Mouse (Mus musculus) heart, postnatal 25 days (tissue): ENCODE results near the gene Nfic. TPM values are rescaled to one million over a fixed set of nuclear protein-coding genes. Genes with fewer than 3 reads are reported as not detected.

Source experiments
- DNase-seq: peaks from one replicate; pipeline ENCODE4 v3.0.0; 2022; ENCODE audit warnings: low spot score
- intact Hi-C: fragments of 180-260 bp; cut with DNase I; formaldehyde crosslinking; loops from one replicate; pipeline ENCODE4 v1.15.1; 2025
- total RNA-seq, 2 experiments: library from RNA; stranded (reverse); gene quantifications; 2 replicates each; pipeline ENCODE4 v1.2.3; 2021

The Nfic gene
- total RNA-seq, 2 experiments from 2014 or later = 110 to 130 TPM

- intact Hi-C loops = no loop called here
- DNase-seq = peak; percentile 91
Measured at GRCm38 (mm10) chr10:81432868-81433262, 22.6 kb downstream of the Nfic start.

DNA sequence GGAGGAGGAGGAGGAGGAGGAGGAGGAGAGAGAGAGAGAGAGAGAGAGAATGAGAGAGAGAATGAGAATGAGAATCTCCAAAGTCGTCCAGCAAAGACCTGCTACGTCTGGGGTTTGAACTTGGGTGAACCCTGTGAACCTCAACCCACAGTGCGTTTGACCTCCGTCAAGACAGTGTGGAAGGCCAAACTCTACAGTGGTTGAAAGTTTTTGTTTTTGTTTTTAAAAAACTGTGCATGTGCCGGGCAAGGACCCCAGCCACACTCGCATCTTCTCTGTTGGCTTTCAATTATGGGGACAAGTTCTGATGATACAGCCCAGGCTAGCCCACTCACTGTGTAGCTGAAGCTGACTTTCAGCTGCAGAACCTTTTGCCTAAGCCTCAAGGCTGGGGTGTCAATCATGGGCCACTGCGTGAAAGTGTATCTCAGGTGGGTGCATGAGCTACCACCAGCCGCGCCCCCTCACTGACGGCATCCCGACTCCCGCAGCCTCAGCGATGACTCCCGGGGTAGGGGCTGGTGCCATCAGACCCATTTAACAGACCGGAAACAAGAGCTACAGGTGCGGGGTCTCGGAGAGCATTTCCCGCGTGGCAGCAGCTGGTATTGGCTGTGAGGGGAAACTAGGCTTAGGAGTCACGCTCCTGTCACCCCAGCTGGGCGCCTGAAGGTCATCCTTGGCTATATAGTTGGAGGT, 23.1 kb downstream of the Nfic start:
- intact Hi-C loops = no loop called here
- DNase-seq = no peak

- DNase-seq = no peak
- intact Hi-C loops = no loop called here
Measured at GRCm38 (mm10) chr10:81431526-81432168, 23.8 kb downstream of the Nfic start.

DNA sequence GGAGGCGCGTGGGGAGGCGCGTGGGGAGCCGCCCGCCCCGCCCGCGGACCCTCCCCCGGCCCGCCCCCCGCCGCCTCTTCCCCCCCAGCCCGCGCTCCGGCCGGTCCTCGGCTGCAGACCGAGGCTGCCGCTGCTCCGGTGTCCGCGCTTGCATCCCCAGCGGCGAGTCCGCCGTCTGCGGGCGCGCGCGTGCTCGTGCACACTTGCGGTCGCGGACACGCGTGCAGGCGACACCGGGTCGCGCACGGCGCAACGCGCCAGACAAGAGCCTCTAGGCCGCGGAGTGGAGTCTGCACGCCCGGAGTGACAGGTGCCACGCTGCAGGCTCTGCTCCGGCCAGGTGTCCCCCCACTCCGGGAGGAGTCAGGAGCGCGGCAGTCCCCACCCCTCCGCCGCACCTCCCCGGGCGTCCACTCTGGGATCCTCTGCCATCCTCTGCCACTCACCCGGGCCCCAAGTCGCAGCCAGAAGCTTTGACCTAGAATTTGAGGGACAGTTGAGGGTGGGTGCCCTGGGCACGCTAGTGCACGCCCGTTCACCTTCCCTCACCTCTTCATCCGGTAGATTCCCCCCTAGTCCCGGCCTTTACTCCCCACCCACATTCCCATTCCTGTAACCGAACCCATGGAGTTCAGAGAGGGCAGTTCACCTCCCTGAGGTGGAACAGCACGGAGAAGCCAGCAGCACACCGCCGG, 24.5 kb downstream of the Nfic start:
- intact Hi-C loops = loop anchor here (1.0 kb wide), 1 partner anchor 19 kb away; no protein-coding TSS in a partner anchor
- peak; percentile 25 for DNase-seq

DNA sequence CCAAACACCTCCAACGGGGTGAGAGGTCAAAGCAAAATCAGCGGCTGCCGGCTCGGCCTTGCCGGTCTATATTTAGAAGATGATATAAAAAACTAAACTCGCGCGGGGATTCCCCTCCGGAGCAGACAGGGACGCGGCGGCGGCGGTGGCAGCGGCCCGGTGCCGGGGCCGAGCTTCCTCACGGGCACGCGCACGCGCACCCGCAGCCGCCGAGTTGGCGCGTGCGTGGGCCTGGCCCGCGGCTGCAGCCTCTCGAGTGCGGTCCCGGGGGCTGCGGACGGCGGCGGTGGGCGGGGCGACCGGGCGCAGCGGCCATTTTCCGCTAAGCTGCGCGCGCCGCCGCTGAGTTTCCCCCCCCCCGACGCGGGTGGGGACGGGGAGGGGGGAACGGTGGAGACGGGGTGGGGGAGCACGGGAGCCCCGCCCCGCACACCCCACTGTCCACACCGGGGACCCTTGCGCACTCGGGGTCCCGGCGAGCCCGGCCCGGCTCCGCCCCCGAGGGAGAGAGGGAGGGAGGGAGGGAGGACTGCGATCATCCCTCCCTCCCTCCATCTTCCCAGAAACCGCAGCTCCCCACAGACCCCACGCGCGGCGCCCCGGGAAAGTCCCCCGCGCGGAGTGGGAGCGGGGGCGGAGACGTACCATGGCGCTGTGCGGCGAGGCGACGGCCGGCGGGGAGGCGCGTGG, 25.1 kb downstream of the Nfic start:
- DNase-seq = peak; percentile 76
- intact Hi-C loops = loop anchor here (1.0 kb wide), 1 partner anchor 18 kb away; no protein-coding TSS in a partner anchor

DNA sequence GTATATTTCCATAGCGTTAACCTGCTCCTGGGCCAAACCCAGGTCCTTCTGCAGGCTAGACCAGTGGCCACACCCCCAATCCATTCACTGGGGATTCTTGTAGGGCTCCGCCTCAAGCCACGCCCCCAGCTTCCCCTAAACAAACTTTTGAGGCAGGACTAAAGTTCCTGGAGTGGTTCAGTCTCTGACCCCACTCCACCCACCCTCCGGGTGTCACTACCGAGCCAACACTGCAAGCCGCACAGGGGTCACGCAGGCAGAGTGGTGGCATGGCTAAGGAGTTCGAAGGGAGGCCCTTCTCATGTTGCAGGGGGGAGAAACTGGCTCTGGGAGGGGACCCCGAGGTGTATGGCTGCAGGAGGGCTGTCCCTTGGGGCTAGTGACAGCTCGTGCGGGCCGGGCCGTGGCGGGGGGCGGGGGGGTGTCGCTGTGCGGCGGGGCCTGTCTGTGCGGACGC, 25.8 kb downstream of the Nfic start:
- peak; percentile 83 for DNase-seq
- intact Hi-C loops = loop anchor here (1.0 kb wide), 1 partner anchor 17 kb away; no protein-coding TSS in a partner anchor

DNA sequence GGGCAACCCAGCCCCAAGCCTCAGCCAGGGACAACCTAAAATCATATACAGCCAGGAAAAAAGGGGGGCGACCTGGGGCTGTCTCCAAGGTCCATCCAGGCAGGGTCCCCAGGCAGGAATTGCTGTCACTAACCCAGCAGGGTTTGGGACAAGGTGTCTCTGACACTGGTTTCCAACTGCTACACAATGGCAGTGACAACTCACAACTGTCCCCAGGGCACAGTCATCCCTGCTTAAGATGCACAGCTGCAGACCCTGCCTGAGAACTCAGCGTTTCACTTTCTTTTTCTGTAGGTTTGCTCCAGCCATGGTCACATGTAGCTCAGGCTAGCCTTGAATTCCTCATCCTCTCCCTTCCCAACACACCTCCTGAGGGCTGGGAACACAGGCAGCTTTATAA, 26.3 kb downstream of the Nfic start:
- intact Hi-C loops = no loop called here
- DNase-seq = no peak

- no peak for DNase-seq
- intact Hi-C loops = no loop called here
Measured at GRCm38 (mm10) chr10:81428507-81428870, 26.9 kb downstream of the Nfic start.

DNA sequence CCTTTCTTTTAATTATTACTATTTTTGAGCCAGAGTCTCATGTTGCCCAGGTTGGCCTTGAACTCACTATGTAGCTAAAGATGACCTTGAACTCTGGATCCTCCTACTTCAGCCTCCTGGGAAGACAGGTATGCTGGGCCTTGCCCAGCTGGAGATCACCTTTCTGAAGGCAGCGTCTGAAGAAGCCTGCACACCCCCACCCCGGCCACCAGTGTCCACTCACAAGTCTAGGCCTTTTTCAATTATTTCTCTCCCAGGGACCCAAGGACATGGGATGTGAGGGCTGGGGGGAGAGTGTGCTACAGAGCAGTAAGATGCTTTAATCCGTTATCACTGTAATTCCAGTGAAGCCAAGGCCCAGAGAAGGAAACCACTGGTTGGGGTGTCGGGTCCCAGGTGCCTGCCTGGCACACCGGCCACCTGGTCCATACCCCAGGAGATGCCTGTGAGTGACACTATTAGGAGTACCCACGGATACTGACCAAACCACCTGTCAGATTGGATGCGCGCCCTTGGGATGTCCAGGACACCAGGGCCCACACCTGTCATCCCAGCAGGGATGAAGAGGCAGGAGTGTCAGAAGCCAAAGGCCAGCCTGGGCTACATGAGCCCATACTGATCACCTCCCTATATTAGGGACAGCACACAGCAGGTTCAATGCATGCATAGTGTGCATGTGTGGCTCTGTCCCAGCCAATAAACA, 27.5 kb downstream of the Nfic start:
- intact Hi-C loops = no loop called here
- peak; percentile 1 for DNase-seq

GRCm38 (mm10) chr10:81427327-81427726, 28.1 kb downstream of the Nfic start:
- intact Hi-C loops = no loop called here
- peak; percentile 1 for DNase-seq

DNA sequence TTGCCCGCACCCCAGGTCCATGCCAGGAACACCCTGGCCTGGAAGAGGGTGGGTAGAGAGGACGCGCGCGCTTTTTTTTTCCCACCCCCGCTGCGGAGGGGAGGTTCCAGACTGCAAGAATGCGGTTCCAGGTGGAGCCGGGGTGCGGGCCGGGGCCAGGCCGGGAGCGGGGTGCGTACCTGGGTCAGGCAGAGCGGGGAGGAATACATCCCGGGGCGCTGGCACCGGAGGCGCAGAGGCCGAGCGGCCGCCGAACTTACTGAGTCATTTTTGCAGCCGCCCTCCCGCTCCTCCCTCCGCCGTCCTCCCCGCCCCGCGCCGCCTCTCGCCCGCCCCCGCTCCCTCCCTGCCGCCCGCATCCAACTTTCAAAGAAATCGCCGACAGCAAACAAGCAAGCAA, 28.5 kb downstream of the Nfic start:
- intact Hi-C loops = no loop called here
- DNase-seq = peak; percentile 66

- DNase-seq = peak; percentile 1
- intact Hi-C loops = no loop called here
Measured at GRCm38 (mm10) chr10:81426081-81426671, 29.3 kb downstream of the Nfic start.

DNA sequence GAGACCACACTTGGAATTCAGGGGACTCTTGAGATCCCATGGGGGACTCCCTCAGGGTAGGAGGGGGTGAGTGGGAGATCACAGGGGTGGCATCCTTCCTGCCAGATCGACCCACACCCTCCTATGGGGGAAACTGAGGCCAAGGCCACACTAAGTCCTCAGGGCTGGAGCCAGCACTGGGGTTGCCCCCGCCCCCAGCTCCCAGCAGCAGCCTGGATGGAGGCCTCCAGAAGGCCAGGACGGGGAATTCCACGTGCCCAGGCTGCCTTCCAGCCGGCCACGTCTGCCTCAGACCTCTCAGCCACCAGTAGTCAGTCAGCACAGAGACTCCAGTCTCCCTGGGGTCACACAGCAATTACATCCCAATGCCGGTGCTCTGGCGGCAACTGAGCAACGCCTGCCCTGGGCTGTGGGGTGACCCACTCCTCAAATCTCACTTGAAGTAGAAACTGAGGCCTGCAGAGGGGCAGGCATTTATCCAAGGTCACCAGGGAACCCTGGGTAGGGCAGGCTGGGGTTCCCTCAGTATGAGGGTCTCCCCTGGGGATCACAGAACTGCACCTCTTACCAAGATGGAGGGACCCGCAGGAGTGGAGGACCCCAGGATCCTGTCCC, 30.1 kb downstream of the Nfic start:
- DNase-seq = peak; percentile 43
- intact Hi-C loops = no loop called here

DNA sequence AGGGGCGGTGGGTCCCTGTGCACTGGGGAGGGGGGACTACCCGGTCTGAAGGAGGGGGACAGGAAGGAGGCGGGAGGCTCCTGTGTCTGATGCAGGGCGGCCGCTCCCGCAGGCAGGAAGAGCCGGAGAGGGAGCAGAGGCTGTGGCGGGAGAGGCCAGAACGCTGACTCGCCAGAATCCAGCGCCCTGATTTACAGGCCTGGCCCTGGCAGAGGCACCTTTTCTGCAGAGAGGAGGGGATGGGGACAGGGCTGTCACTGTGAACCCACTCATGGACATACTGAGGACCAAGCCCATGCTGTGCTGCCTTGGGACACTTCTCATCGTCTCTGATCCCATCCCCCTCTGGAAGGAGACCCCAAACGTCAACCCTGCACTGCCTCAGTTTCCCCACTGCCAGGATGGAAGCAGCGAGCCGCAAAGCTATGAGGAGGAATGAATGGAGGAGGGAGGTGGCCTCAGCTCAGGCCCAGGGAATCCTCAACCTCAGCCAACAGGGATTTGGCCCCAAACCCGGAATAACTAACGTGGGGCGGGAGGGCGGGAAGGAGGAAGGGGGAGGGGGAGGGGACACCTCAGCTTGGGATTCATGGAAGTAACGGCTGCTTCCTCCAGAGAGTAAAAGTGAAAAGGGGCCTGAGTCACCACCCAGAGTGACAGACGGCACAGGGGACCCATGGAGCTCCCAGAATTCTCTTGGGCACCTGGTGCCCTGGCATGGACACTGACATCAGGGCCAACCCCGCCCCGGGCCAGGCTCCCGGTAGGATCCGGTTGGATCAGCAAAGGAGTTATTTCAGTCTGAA, 31.0 kb downstream of the Nfic start:
- intact Hi-C loops = no loop called here
- DNase-seq = peak; percentile 53

DNA sequence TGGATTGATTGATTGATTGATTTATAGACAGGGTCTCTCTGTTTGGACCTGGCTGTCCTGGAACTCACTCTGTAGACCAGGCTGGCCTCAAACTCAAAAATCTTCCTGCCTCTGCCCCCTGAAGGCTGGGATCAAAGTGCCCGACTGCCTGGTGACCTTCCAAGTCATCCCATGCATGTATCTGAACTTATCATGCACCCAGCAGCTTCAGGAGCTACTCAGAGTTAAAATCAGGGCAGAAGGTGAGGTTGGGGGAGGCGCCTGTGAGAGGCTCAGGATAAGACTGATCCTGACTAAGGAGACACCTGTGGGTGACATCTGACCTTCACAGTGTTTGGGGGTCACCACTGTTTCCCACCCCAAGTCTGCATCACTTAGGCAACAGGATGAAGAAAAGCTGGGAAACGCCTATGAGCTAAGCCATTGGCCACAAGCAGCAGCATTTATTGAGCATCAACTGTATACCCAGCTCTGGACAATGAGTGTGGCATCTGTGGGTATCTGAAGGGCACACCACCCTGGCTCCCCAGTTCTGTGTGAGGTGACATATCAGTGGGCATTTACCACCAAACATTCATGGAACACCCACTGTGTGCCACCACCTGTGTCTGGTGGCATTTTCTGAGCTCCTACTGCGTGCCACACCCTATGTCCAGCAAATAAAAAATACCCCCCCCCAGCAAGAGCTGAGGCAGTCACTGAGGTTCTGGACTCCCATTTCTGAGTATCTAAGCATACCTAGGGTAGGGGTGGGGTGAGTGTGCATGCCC, 31.8 kb downstream of the Nfic start:
- no peak for DNase-seq
- intact Hi-C loops = no loop called here

- intact Hi-C loops = no loop called here
- no peak for DNase-seq
Measured at GRCm38 (mm10) chr10:81422661-81423217, 32.7 kb downstream of the Nfic start.

DNA sequence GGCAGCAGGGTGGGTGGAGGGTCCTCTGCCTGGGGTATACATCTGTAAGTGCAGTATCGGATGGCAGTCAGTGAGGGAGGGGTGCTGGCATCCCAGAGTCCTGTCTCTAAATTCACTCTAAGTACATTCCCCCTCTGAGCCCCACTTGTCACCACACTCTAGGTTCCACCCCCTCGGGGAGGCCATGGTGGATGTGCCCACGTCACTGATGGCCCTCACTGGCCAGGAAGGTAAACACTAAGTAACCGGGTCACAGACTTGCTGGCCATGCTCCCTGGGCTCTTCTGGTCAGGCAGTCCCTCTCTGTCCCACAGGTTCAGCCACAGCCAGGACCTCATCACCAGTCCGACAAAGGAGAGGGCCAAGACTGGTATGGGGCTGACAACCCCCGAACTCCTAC, 33.2 kb downstream of the Nfic start:
- peak; percentile 6 for DNase-seq
- intact Hi-C loops = no loop called here
